Mouse (Mus musculus) forebrain, embryonic 14.5 days (tissue): Measurements from ENCODE around the gene Mmp24. TPM values are rescaled to one million over a fixed set of nuclear protein-coding genes. Genes with fewer than 3 reads are reported as not detected.
A peak's percentile ranks its signal among the peaks of the same experiment; 100 is the strongest.

ENCODE experiments used
- ATAC-seq: fragments of 200-750 bp; cut with Nextera tagmentation; 2 replicates; pipeline ENCODE4 v1.8.0; 2017; ENCODE audit warnings: mild to moderate bottlenecking, moderate library complexity
- DNase-seq: peaks from one replicate; pipeline ENCODE4 v3.0.0-alpha.2; 2015; ENCODE audit warnings: low spot score
- H3K27ac ChIP-seq: fragments of 300-500 bp; sonication (generic); 2 replicates; pipeline ENCODE4 v1.5.1; 2014; ENCODE audit warnings: low read depth, mild to moderate bottlenecking, control low read depth, low read length, moderate library complexity
- H3K27me3 ChIP-seq: fragments of 300-500 bp; sonication (generic); replicated peaks from 2 replicates; pipeline ENCODE4 v1.6.1; 2014; ENCODE audit warnings: low read length, control low read depth, mixed read lengths; ENCODE audit not compliant: control insufficient read depth, insufficient read depth
- H3K36me3 ChIP-seq: fragments of 300-500 bp; sonication (generic); 2 replicates; pipeline ENCODE4 v1.6.1; 2014; ENCODE audit warnings: low read length, control low read depth; ENCODE audit not compliant: control insufficient read depth, insufficient read depth
- H3K4me1 ChIP-seq: fragments of 300-500 bp; sonication (generic); 2 replicates; pipeline ENCODE4 v1.6.1; 2014; ENCODE audit warnings: antibody characterized with exemption, low read length, control low read depth; ENCODE audit not compliant: control insufficient read depth, insufficient read depth
- H3K4me2 ChIP-seq: fragments of 300-500 bp; sonication (generic); 2 replicates; pipeline ENCODE4 v1.6.1; 2014; ENCODE audit warnings: mild to moderate bottlenecking, control low read depth, low read length
- H3K4me3 ChIP-seq: fragments of 300-500 bp; sonication (generic); 2 replicates; pipeline ENCODE4 v1.5.1; 2014; ENCODE audit warnings: low read depth, low read length, control low read depth
- H3K9ac ChIP-seq: fragments of 300-500 bp; sonication (generic); 2 replicates; pipeline ENCODE4 v1.6.1; 2014; ENCODE audit warnings: mild to moderate bottlenecking, low read length, control low read depth, moderate library complexity
- H3K9me3 ChIP-seq: fragments of 300-500 bp; sonication (generic); replicated peaks from 2 replicates; pipeline ENCODE4 v1.6.1; 2016; ENCODE audit warnings: low read length, control low read depth, mixed read lengths; ENCODE audit not compliant: control insufficient read depth
- WGBS: fragments of 180-500 bp; shearing (Covaris S2); extraction: QIAGEN DNeasy Blood & Tissue Kit; methylation state at CpG from one replicate; pipeline ENCODE4 v1.1.7; 2014; 5-methylcytosine and 5-hydroxymethylcytosine counted together
- polyA plus RNA-seq: library from polyadenylated mRNA; unstranded; fragments of >200 nt; fragmentation: Nextera tagmentation; extraction: Ambion mirVana; gene quantifications from 2 replicates; pipeline ENCODE4 v1.2.1, GENCODE M21; 2014

The Mmp24 gene
- polyA plus RNA-seq, 1 experiment from 2014 or later, result 11.7 TPM

DNA sequence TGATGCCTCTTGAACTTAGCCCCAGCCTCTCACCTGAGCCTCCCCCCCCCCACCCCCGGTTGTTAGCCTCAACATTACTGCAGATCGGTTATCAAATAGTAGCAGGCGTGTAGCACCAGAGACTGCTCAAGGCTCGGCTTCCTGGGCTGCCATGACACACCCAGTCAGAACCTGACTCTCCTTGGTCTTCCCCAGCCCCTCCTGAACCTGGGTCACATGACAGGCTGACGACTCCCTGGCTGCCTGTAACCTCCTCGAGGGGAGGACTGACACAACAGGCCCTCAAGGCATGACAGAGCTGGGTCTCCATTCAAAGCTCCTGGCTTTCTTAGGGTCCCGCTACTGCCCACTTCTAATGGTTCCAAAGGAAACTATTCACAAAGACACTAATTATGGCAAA lies 74.3 kb downstream of the Mmp24 start:
- peaks cover 49% of the 10 kb centered on the region for H3K36me3 ChIP-seq
- H3K4me2 ChIP-seq, result no peak overlapping the region
- DNase-seq, result no peak
- no peaks in the 10 kb centered on the region for H3K9me3 ChIP-seq
- no peak overlapping the region for H3K4me3 ChIP-seq
- no peak for ATAC-seq
- H3K27me3 ChIP-seq, result no peaks in the 10 kb centered on the region
- no peak overlapping the region for H3K9ac ChIP-seq
- WGBS, result 67% methylated on average over 7 of the region's 7 CpGs
- H3K4me1 ChIP-seq, result no peaks in the 10 kb centered on the region
- no peak overlapping the region for H3K27ac ChIP-seq

DNA sequence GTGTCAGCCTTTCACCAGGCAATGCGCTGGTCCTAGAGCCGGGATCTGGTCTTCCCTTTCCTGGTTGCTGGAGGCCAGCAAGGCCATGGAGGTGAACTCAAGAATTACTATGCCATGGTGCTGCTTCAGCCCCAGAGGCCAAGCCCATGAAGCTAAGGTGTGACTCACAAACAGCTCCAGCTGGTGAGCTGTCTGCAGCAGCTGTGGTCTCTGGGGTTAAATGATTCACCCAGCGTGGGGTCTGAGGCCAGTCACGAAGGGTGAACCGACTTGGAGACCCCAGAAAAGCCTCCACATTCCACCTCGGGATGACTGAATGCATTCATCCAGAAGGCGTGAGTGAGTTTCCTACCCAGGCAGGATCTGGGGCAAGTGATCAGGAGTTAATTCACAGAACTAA lies 75.0 kb downstream of the Mmp24 start:
- Histone ChIP-seq H3K27me3 (no peaks in the 10 kb centered on the region), H3K4me2 (no peak overlapping the region), H3K4me3 (no peak overlapping the region), H3K4me1 (no peaks in the 10 kb centered on the region), H3K36me3 (peaks cover 49% of the 10 kb centered on the region), H3K9me3 (no peaks in the 10 kb centered on the region), H3K9ac (no peak overlapping the region), H3K27ac (no peak overlapping the region)
- no peak for DNase-seq
- WGBS, result 88% methylated on average over 7 of the region's 7 CpGs
- ATAC-seq, result no peak

DNA sequence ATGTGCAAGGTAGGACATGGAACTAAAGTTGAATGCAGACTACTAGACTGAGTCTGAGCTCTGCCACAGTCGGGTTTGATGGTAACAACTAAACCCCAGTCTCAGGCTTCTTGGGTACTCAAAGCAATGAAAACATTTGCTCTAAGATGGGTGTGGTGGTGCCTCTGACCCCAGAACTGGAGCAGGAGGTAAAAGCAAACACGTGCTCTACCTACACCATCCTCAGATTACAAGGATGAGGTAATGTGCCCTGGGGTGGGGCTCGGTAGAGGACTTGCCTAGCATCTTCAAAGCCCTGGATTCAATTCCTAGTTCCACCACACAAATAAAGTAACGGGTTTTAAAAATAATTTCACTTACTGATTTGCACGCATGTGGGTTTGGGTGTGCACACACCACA lies 77.4 kb downstream of the Mmp24 start:
- H3K9ac ChIP-seq, result no peak overlapping the region
- no peak overlapping the region for H3K4me2 ChIP-seq
- no peak for ATAC-seq
- peaks cover 44% of the 10 kb centered on the region for H3K36me3 ChIP-seq
- WGBS, result 93% methylated on average over 5 of the region's 5 CpGs
- H3K27me3 ChIP-seq, result no peaks in the 10 kb centered on the region
- H3K4me1 ChIP-seq, result no peaks in the 10 kb centered on the region
- no peak overlapping the region for H3K27ac ChIP-seq
- DNase-seq, result no peak
- no peaks in the 10 kb centered on the region for H3K9me3 ChIP-seq
- no peak overlapping the region for H3K4me3 ChIP-seq

GRCm38 (mm10) chr2:155860102-155860501 lies 85.0 kb downstream of the Mmp24 start:
- WGBS, result 85% methylated on average over 7 of the region's 7 CpGs
- no peaks in the 10 kb centered on the region for H3K27me3 ChIP-seq
- DNase-seq, result no peak
- no peak overlapping the region for H3K4me3 ChIP-seq
- H3K9ac ChIP-seq, result no peak overlapping the region
- H3K9me3 ChIP-seq, result no peaks in the 10 kb centered on the region
- H3K4me1 ChIP-seq, result 0 out of 2 replicates have a peak, but pooled peaks cover 3% of the 10 kb centered on the region
- no peak overlapping the region for H3K27ac ChIP-seq
- no peak for ATAC-seq
- H3K36me3 ChIP-seq, result peaks cover 16% of the 10 kb centered on the region
- H3K4me2 ChIP-seq, result no peak overlapping the region

- ATAC-seq (no peak), DNase-seq (no peak)
- H3K4me3 ChIP-seq, result no peak overlapping the region
- H3K4me2 ChIP-seq, result no peak overlapping the region
- H3K36me3 ChIP-seq, result peaks cover 9% of the 10 kb centered on the region
- H3K27me3 ChIP-seq, result no peaks in the 10 kb centered on the region
- 89% methylated on average over 6 of the region's 6 CpGs for WGBS
- no peaks in the 10 kb centered on the region for H3K9me3 ChIP-seq
- H3K9ac ChIP-seq, result no peak overlapping the region
- H3K27ac ChIP-seq, result no peak overlapping the region
- 0 out of 2 replicates have a peak, but pooled peaks cover 3% of the 10 kb centered on the region for H3K4me1 ChIP-seq
Observed at GRCm38 (mm10) chr2:155861581-155861980, 86.4 kb downstream of the Mmp24 start.

GRCm38 (mm10) chr2:155862573-155863300 lies 87.6 kb downstream of the Mmp24 start:
- DNase-seq (peak; percentile 83), ATAC-seq (peak; percentile 95)
- Histone ChIP-seq H3K27me3 (no peaks in the 10 kb centered on the region), H3K9me3 (no peaks in the 10 kb centered on the region), H3K4me1 (0 out of 2 replicates have a peak, but pooled peaks cover 3% of the 10 kb centered on the region), H3K36me3 (0 out of 2 replicates have a peak, but pooled peaks cover under 1% of the 10 kb centered on the region), H3K27ac (no peak overlapping the region), H3K9ac (no peak overlapping the region), H3K4me3 (no peak overlapping the region), H3K4me2 (peak overlapping the region; percentile 18; the same call in 1 of the 2 replicates)
- 48% methylated on average over 13 of the region's 13 CpGs for WGBS

DNA sequence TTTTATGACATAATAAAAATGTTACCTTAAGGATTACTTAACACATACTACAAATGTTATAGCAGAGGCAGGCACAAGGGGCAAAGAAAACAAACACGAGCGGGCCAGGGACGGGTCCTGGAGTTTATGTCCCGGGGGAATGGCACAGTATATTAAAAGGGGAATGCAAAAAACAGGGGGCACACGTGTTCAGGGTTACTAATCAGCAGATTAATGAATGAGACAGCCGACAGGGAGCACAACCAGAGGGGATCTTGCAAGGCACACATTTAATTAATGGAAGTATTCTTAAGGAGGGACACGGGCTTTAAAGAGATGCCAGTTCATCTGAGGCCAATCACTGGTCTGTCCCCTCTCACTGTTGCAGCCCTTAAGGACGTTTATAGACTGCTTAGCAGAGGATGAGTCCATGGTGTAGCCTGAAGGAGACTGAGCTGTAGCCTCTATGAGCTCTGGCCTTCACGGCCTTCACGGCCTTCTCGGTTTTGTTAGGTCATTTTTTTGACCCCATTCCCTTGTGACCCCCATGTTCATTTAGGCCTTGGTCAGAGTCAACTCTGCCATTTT lies 88.2 kb downstream of the Mmp24 start:
- Histone ChIP-seq H3K4me3 (no peak overlapping the region), H3K36me3 (peaks cover under 1% of the 10 kb centered on the region), H3K4me1 (0 out of 2 replicates have a peak, but pooled peaks cover 3% of the 10 kb centered on the region), H3K4me2 (peak overlapping the region; percentile 18; the same call in 1 of the 2 replicates), H3K9me3 (no peaks in the 10 kb centered on the region), H3K27me3 (no peaks in the 10 kb centered on the region), H3K27ac (peak overlapping the region; percentile 44; the same call in 1 of the 2 replicates), H3K9ac (no peak overlapping the region)
- DNase-seq, result peak; percentile 73
- peak; percentile 85 for ATAC-seq
- WGBS, result 35% methylated on average over 11 of the region's 11 CpGs
